Mouse (Mus musculus): ENCODE measurements around the gene Eif1b. TPM values are rescaled to one million over a fixed set of nuclear protein-coding genes. Genes with fewer than 3 reads are reported as not detected.
A peak's percentile ranks its signal among the peaks of the same experiment; 100 is the strongest.

Eif1b gene
- polyA plus RNA-seq (2015; fragmentation: Nextera tagmentation; extraction: Ambion mirVana) = 112 and 114 TPM in 2 replicates

DNA sequence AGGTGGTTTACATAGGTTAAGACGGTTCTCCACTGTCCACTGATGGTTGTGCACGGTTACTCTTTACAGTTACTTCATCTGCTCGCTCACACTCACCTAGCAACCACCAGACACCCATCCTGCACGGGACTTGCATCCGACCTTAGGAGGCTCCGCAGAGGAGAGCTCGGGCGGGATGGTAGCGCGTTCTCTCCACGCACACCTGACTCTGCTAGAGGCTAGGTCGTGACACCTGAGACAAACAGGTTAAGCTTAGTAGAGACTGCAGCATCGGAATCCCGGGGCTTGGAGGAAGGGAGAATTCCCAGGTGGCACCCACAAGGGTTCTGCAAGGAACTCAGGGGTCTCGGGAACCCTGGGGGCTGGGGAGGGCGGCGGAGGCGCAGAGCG is at the start of gene Eif1b:
Gene Eif1b, plus strand, starts transcription at position 223 of the 390 bp plus-strand sequence.
- no peak for TF ChIP-seq EP300 (IDR thresholded peaks at IDR 0.05)
- TF ChIP-seq CTCF (IDR thresholded peaks at IDR 0.05) = no peak
- Histone ChIP-seq H3K27me3 (replicated peaks; ENCODE audit: insufficient read depth, low read length) (no peaks in the 10 kb centered on the region), H3K4me2 (replicated peaks; ENCODE audit: low read depth, low read length) (peak within 1 kb of the TSS; percentile 91), H3K4me3 (ENCODE audit: low read depth, low read length) (peak within 1 kb of the TSS; percentile 97), H3K9ac (replicated peaks; ENCODE audit: low read depth) (peak within 1 kb of the TSS; percentile 96), H3K36me3 (ENCODE audit: insufficient read depth, low read length) (peaks cover 19% of the 10 kb centered on the region; the same call in 1 of the 2 replicates), H3K9me3 (ENCODE audit: low read length) (no peaks in the 10 kb centered on the region), H3K27ac (ENCODE audit: low read length) (peak within 1 kb of the TSS; percentile 91), H3K4me1 (ENCODE audit: insufficient read depth, low read depth, low read length) (0 out of 2 replicates have a peak, but pooled peaks cover 5% of the 10 kb centered on the region)
- DNase-seq (ENCODE audit: low spot score) = peak; percentile 23
- under 1% methylated on average over 19 of the region's 19 CpGs for WGBS
- peak; percentile 52 for ATAC-seq

DNA sequence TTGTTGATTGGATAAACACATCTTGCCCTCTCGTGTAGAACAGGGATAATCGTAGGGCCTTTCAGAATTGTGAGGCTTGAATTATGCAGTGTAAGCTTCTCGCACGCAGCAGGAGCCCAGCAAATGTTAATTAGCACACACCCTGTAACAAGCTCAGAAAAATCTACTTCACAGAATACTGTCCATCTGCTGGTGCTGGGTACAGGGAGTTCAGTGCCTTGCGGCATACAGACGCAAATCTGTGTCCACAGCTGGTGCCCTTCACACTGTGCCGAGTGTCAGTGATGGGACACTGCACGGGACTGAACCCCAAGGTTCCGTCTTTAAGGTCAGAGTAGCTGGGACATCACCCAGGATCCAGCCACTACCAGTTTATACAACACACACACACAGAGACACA is 47.4 kb upstream of the Eif1b start:
- no peak overlapping the region for H3K9ac ChIP-seq (replicated peaks; ENCODE audit: low read depth)
- TF ChIP-seq CTCF (IDR thresholded peaks at IDR 0.05) (no peak), EP300 (IDR thresholded peaks at IDR 0.05) (no peak)
- WGBS = 77% methylated on average over 9 of the region's 9 CpGs
- H3K27me3 ChIP-seq (replicated peaks; ENCODE audit: insufficient read depth, low read length) = no peaks in the 10 kb centered on the region
- DNase-seq (ENCODE audit: low spot score) (no peak), ATAC-seq (no peak)
- H3K4me3 ChIP-seq (ENCODE audit: low read depth, low read length) = no peak overlapping the region
- no peaks in the 10 kb centered on the region for H3K9me3 ChIP-seq (ENCODE audit: low read length)
- no peaks in the 10 kb centered on the region for H3K4me1 ChIP-seq (ENCODE audit: insufficient read depth, low read depth, low read length)
- no peaks in the 10 kb centered on the region for H3K36me3 ChIP-seq (ENCODE audit: insufficient read depth, low read length)
- H3K27ac ChIP-seq (ENCODE audit: low read length) = no peak overlapping the region
- no peak overlapping the region for H3K4me2 ChIP-seq (replicated peaks; ENCODE audit: low read depth, low read length)

DNA sequence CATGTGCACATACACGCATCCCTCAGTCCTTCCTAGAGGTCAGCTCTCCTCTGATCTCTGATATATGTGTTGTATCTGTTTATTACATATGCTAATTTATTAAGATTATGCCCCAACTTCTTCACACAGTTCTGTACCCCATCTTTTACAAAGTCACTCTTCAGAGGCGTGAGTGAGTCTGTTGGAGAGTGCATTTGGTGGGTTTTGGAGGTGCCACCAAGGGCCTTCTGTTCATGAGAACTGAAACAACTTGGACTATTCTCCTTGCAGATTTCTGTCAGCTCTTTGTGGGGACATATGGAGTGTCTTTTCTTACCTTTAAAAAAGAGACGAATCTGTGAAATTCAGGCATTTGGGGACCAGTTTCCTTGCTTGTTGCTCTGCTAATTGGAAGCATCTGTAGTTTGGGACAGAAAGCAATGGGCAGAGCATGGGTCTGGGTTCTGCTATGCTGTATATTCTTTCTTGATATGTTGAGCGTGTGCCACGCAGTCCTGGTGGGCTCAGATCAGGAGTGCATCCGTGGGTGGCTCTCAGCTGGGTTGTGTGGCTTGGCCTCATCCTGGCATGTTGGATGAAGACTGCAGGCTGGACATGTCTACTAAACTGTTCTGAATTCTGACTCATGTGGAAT is 42.2 kb upstream of the Eif1b start:
- no peak for ATAC-seq
- H3K4me2 ChIP-seq (replicated peaks; ENCODE audit: low read depth, low read length) = no peak overlapping the region
- no peaks in the 10 kb centered on the region for H3K36me3 ChIP-seq (ENCODE audit: insufficient read depth, low read length)
- no peak for DNase-seq (ENCODE audit: low spot score)
- no peak overlapping the region for H3K27ac ChIP-seq (ENCODE audit: low read length)
- H3K9me3 ChIP-seq (ENCODE audit: low read length) = no peaks in the 10 kb centered on the region
- no peak overlapping the region for H3K4me3 ChIP-seq (ENCODE audit: low read depth, low read length)
- H3K9ac ChIP-seq (replicated peaks; ENCODE audit: low read depth) = no peak overlapping the region
- no peaks in the 10 kb centered on the region for H3K27me3 ChIP-seq (replicated peaks; ENCODE audit: insufficient read depth, low read length)
- H3K4me1 ChIP-seq (ENCODE audit: insufficient read depth, low read depth, low read length) = no peaks in the 10 kb centered on the region
- WGBS = 84% methylated on average over 6 of the region's 6 CpGs
- TF ChIP-seq EP300 (IDR thresholded peaks at IDR 0.05) (no peak), CTCF (IDR thresholded peaks at IDR 0.05) (no peak)

DNA sequence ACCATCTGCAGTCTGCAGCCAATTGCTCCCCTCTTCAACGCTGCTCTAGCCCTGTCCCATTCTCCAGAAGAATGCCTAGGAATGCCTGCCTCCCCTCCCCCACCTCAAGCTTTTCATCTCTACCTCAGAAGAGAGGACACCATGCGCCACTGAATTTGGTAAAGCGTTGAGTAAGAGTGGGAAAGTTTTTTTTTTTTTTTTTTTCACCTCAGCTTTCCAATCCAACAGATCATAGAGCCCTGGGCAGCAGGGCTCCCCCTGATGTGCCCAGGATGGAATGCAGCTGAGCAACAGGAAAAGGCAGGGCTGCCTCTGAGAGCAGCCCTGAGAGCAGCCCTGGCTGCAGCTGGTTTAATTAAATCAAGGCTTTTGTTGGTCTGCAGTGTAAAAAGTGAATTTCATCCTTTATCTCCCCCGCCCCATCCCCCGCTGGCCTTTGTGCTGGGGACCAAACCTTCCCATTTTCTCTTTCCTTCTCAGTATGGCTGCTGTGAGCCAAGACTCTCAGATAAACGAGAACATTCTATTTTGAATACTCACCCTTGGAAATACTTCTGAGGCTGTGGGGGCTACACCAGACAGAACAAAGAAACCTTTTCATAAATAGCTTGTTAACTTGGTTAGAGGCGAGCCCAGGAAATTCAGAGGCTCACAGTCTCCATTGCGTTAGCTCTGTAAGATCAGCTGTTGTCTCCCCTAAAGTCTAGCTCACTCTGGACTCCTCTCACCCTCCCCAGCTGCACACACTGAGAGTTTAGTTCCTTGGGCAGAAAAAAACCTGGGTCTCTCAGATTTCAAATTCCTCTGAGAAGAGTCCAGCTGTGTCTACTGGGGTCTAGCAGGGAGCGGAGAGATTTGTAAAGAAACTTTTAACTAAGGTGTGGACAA is 36.0 kb upstream of the Eif1b start:
- WGBS = 26% methylated on average over 9 of the region's 9 CpGs
- ATAC-seq (peak; percentile 37; the same call in 1 of the 2 replicates), DNase-seq (ENCODE audit: low spot score) (peak; percentile 5)
- H3K4me1 ChIP-seq (ENCODE audit: insufficient read depth, low read depth, low read length) = no peaks in the 10 kb centered on the region
- H3K9ac ChIP-seq (replicated peaks; ENCODE audit: low read depth) = no peak overlapping the region
- no peaks in the 10 kb centered on the region for H3K27me3 ChIP-seq (replicated peaks; ENCODE audit: insufficient read depth, low read length)
- no peaks in the 10 kb centered on the region for H3K9me3 ChIP-seq (ENCODE audit: low read length)
- no peak overlapping the region for H3K27ac ChIP-seq (ENCODE audit: low read length)
- TF ChIP-seq CTCF (IDR thresholded peaks at IDR 0.05) (no peak), EP300 (IDR thresholded peaks at IDR 0.05) (no peak)
- no peak overlapping the region for H3K4me2 ChIP-seq (replicated peaks; ENCODE audit: low read depth, low read length)
- no peak overlapping the region for H3K4me3 ChIP-seq (ENCODE audit: low read depth, low read length)
- no peaks in the 10 kb centered on the region for H3K36me3 ChIP-seq (ENCODE audit: insufficient read depth, low read length)

DNA sequence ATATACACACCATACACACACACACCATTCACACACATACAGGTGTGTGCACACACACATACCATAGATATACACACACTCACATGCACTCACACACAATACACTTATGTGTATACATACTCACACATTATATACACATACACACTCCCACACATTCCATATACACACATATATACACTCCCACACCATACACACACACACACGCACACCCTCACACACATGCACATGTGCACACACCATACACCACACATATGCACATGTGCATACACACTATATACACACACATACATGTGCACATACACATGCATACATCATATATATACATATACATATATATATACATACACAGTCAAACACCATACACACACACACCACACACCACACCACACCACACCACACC is 21.6 kb upstream of the Eif1b start:
- Histone ChIP-seq H3K9ac (replicated peaks; ENCODE audit: low read depth) (no peak overlapping the region), H3K4me3 (ENCODE audit: low read depth, low read length) (no peak overlapping the region)
- 88% methylated on average over 1 of the region's 1 CpGs for WGBS

DNA sequence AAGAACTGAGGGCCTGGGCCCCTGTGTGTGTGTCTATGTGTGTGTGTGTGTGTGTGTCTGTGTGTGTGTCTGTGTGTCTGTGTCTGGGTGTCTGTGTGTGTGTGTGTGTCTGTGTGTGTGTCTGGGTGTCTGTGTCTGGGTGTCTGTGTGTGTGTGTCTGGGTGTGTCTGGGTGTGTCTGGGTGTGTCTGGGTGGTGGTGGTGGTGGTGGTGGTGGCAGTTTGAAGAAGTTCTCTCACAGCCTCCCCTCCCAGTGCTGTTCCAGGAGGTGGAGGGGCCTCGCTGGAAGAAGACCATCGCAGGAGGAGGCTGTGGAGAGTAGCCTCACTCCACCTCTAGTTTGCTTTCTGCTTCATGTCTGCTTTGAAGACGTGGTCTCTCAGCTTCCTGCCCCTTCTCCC is 10.4 kb upstream of the Eif1b start:
- Histone ChIP-seq H3K36me3 (ENCODE audit: insufficient read depth, low read length) (no peaks in the 10 kb centered on the region), H3K4me1 (ENCODE audit: insufficient read depth, low read depth, low read length) (no peaks in the 10 kb centered on the region), H3K9ac (replicated peaks; ENCODE audit: low read depth) (no peak overlapping the region), H3K4me2 (replicated peaks; ENCODE audit: low read depth, low read length) (no peak overlapping the region), H3K9me3 (ENCODE audit: low read length) (no peaks in the 10 kb centered on the region), H3K4me3 (ENCODE audit: low read depth, low read length) (no peak overlapping the region), H3K27ac (ENCODE audit: low read length) (no peak overlapping the region), H3K27me3 (replicated peaks; ENCODE audit: insufficient read depth, low read length) (no peaks in the 10 kb centered on the region)
- ATAC-seq (no peak), DNase-seq (ENCODE audit: low spot score) (no peak)
- WGBS = 64% methylated on average over 3 of the region's 3 CpGs
- TF ChIP-seq EP300 (IDR thresholded peaks at IDR 0.05) (no peak), CTCF (IDR thresholded peaks at IDR 0.05) (no peak)

More for the DNA sequence above, 21.6 kb upstream of the Eif1b start:
- Histone ChIP-seq H3K27ac (ENCODE audit: low read length) (no peak overlapping the region), H3K4me1 (ENCODE audit: insufficient read depth, low read depth, low read length) (no peaks in the 10 kb centered on the region), H3K27me3 (replicated peaks; ENCODE audit: insufficient read depth, low read length) (no peaks in the 10 kb centered on the region), H3K4me2 (replicated peaks; ENCODE audit: low read depth, low read length) (no peak overlapping the region), H3K9me3 (ENCODE audit: low read length) (no peaks in the 10 kb centered on the region), H3K36me3 (ENCODE audit: insufficient read depth, low read length) (no peaks in the 10 kb centered on the region)
- no peak for DNase-seq (ENCODE audit: low spot score)
- no peak for ATAC-seq
- no peak for TF ChIP-seq CTCF (IDR thresholded peaks at IDR 0.05)
- TF ChIP-seq EP300 (IDR thresholded peaks at IDR 0.05) = no peak
